Mouse (Mus musculus) gastrocnemius, adult 8-10 months (tissue): ENCODE measurements around the gene 9130213A22Rik. TPM values are rescaled to one million over a fixed set of nuclear protein-coding genes. Genes with fewer than 3 reads are reported as not detected.
A peak's percentile ranks its signal among the peaks of the same experiment; 100 is the strongest.

ENCODE experiments used
- DNase-seq, 2 experiments: peaks; one replicate each; pipeline ENCODE4 v3.0.0; 2022; ENCODE audit warnings: low spot score in 2 of 2
- total RNA-seq, 4 experiments: library from RNA; stranded (reverse); gene quantifications; 2 replicates each; pipeline ENCODE4 v1.2.4; 2022

Gene 9130213A22Rik
- under 1 TPM in 1 of 4 experiments, not detected in 3; 0.18 TPM for total RNA-seq

- peak; percentile 83 to 88 for DNase-seq
Measured at GRCm38 (mm10) chr11:69122336-69122951, at the start of gene 9130213A22Rik. Gene 9130213A22Rik (minus strand): TSS chr11:69122589.

- peak; percentile 81 to 88 for DNase-seq
Measured at GRCm38 (mm10) chr11:69171626-69172025, 49.2 kb upstream of the 9130213A22Rik start.

GRCm38 (mm10) chr11:69169313-69169712 lies 46.9 kb upstream of the 9130213A22Rik start:
- DNase-seq = no peak

- DNase-seq = no peak
Measured at GRCm38 (mm10) chr11:69156800-69157199, 34.4 kb upstream of the 9130213A22Rik start, which contains the start of gene Alox12b. Gene Alox12b (plus strand): TSS chr11:69156989.

- no peak for DNase-seq
Measured at GRCm38 (mm10) chr11:69155351-69155750, 33.0 kb upstream of the 9130213A22Rik start.

- no peak for DNase-seq
Measured at GRCm38 (mm10) chr11:69153831-69154230, 31.4 kb upstream of the 9130213A22Rik start.

- no peak for DNase-seq
Measured at GRCm38 (mm10) chr11:69151004-69151403, 28.6 kb upstream of the 9130213A22Rik start.

- no peak for DNase-seq
Measured at GRCm38 (mm10) chr11:69150444-69150843, 28.1 kb upstream of the 9130213A22Rik start.

- no peak for DNase-seq
Measured at GRCm38 (mm10) chr11:69149728-69150127, 27.3 kb upstream of the 9130213A22Rik start.

- DNase-seq = no peak
Measured at GRCm38 (mm10) chr11:69148451-69148960, 26.1 kb upstream of the 9130213A22Rik start.

- DNase-seq = no peak
Measured at GRCm38 (mm10) chr11:69147546-69147945, 25.2 kb upstream of the 9130213A22Rik start.

- no peak for DNase-seq
Measured at GRCm38 (mm10) chr11:69135361-69135760, 13.0 kb upstream of the 9130213A22Rik start.

GRCm38 (mm10) chr11:69134622-69134968 lies 12.2 kb upstream of the 9130213A22Rik start:
- no peak for DNase-seq

GRCm38 (mm10) chr11:69133923-69134621 lies 11.7 kb upstream of the 9130213A22Rik start:
- no peak for DNase-seq

- DNase-seq = no peak
Measured at GRCm38 (mm10) chr11:69133566-69133922, 11.2 kb upstream of the 9130213A22Rik start.

GRCm38 (mm10) chr11:69128426-69129122 lies 6.2 kb upstream of the 9130213A22Rik start:
- DNase-seq = no peak

GRCm38 (mm10) chr11:69126706-69127095 lies 4.3 kb upstream of the 9130213A22Rik start:
- DNase-seq = no peak

GRCm38 (mm10) chr11:69125919-69126705 lies 3.7 kb upstream of the 9130213A22Rik start:
- DNase-seq = no peak

- no peak for DNase-seq
Measured at GRCm38 (mm10) chr11:69125852-69125918, 3.3 kb upstream of the 9130213A22Rik start, which contains the start of gene Aloxe3. Gene Aloxe3 (plus strand): TSS chr11:69125896.

GRCm38 (mm10) chr11:69125041-69125851 lies 2.9 kb upstream of the 9130213A22Rik start:
- DNase-seq = peak; percentile 72 to 77

- no peak for DNase-seq
Measured at GRCm38 (mm10) chr11:69124498-69124847, 2.1 kb upstream of the 9130213A22Rik start.
